Mouse (Mus musculus) heart, embryonic 14.5 days (tissue): ENCODE measurements around the gene Ppp1r9a. TPM values are rescaled to one million over a fixed set of nuclear protein-coding genes. Genes with fewer than 3 reads are reported as not detected.

ENCODE experiments used
- ATAC-seq: fragments of 200-750 bp; cut with Nextera tagmentation; 2 replicates; pipeline ENCODE4 v1.8.0; 2017; ENCODE audit warnings: low read depth, moderate TSS enrichment; ENCODE audit not compliant: insufficient number of reproducible peaks, insufficient read depth, low FRiP score
- H3K27ac ChIP-seq, 2 experiments: fragments of 200-500 bp in 1 of 2; fragments of 300-500 bp in 1 of 2; sonication (generic) in 1 of 2; replicated peaks in 1 of 2; 2 replicates each; pipeline ENCODE4 v1.5.1; 2012 to 2014; ENCODE audit warnings: low read depth in 2 of 2, low read length in 2 of 2, control low read depth in 1 of 2, mild to moderate bottlenecking in 1 of 2, mixed read lengths in 1 of 2; ENCODE audit not compliant: control insufficient read depth in 1 of 2, insufficient read depth in 1 of 2
- H3K27me3 ChIP-seq: fragments of 300-500 bp; sonication (generic); 2 replicates; pipeline ENCODE4 v1.6.1; 2014; ENCODE audit warnings: mild to moderate bottlenecking, low read length, control low read depth; ENCODE audit not compliant: control insufficient read depth, insufficient read depth
- H3K36me3 ChIP-seq: fragments of 300-500 bp; sonication (generic); 2 replicates; pipeline ENCODE4 v1.6.1; 2014; ENCODE audit warnings: mild to moderate bottlenecking, control low read depth, low read length, mixed read lengths; ENCODE audit not compliant: control insufficient read depth, insufficient read depth
- H3K4me1 ChIP-seq, 2 experiments: fragments of 200-500 bp in 1 of 2; fragments of 300-500 bp in 1 of 2; sonication (generic) in 1 of 2; 2 replicates each; pipeline ENCODE4 v1.6.1; 2012 to 2014; ENCODE audit warnings: low read length in 2 of 2, control low read depth in 1 of 2, mixed read lengths in 1 of 2; ENCODE audit not compliant: control insufficient read depth in 2 of 2, insufficient read depth in 2 of 2
- H3K4me2 ChIP-seq: fragments of 300-500 bp; sonication (generic); 2 replicates; pipeline ENCODE4 v1.6.1; 2014; ENCODE audit warnings: mild to moderate bottlenecking, low read length
- H3K4me3 ChIP-seq, 2 experiments: fragments of 200-500 bp in 1 of 2; fragments of 300-500 bp in 1 of 2; sonication (generic) in 1 of 2; 2 replicates each; pipeline ENCODE4 v1.5.1; 2012 to 2014; ENCODE audit warnings: low read length in 2 of 2, mild to moderate bottlenecking in 2 of 2, control low read depth in 1 of 2, low read depth in 1 of 2, moderate library complexity in 1 of 2; ENCODE audit not compliant: control insufficient read depth in 1 of 2, insufficient read depth in 1 of 2
- H3K9ac ChIP-seq: fragments of 300-500 bp; sonication (generic); 2 replicates; pipeline ENCODE4 v1.6.1; 2014; ENCODE audit warnings: mild to moderate bottlenecking, low read length
- H3K9me3 ChIP-seq: fragments of 300-500 bp; sonication (generic); 2 replicates; pipeline ENCODE4 v1.6.1; 2016; ENCODE audit warnings: low read length, control low read depth; ENCODE audit not compliant: control insufficient read depth
- WGBS: fragments of 180-500 bp; shearing (Covaris S2); extraction: QIAGEN DNeasy Blood & Tissue Kit; methylation state at CpG from one replicate; pipeline ENCODE4 v1.1.7; 2014; 5-methylcytosine and 5-hydroxymethylcytosine counted together
- polyA plus RNA-seq: library from polyadenylated mRNA; unstranded; fragments of >200 nt; fragmentation: Nextera tagmentation; extraction: Ambion mirVana; gene quantifications from 2 replicates; pipeline ENCODE4 v1.2.1, GENCODE M21; 2014

Ppp1r9a gene
- polyA plus RNA-seq, 1 experiment from 2014 or later, result 25.5 TPM

GRCm38 (mm10) chr6:5108494-5108893 is 205.8 kb downstream of the Ppp1r9a start:
- peak overlapping the region; percentile 30; the same call in 1 of the 2 replicates for H3K9ac ChIP-seq
- H3K27me3 ChIP-seq, result no peaks in the 10 kb centered on the region
- no peak for ATAC-seq
- WGBS, result 67% methylated on average over 3 of the region's 3 CpGs
- no peak overlapping the region for H3K27ac ChIP-seq
- no peaks in the 10 kb centered on the region for H3K36me3 ChIP-seq
- no peaks in the 10 kb centered on the region for H3K9me3 ChIP-seq
- peaks cover 5 to 19% of the 10 kb centered on the region in 2 experiments for H3K4me1 ChIP-seq
- H3K4me2 ChIP-seq, result no peak overlapping the region
- no peak overlapping the region for H3K4me3 ChIP-seq

DNA sequence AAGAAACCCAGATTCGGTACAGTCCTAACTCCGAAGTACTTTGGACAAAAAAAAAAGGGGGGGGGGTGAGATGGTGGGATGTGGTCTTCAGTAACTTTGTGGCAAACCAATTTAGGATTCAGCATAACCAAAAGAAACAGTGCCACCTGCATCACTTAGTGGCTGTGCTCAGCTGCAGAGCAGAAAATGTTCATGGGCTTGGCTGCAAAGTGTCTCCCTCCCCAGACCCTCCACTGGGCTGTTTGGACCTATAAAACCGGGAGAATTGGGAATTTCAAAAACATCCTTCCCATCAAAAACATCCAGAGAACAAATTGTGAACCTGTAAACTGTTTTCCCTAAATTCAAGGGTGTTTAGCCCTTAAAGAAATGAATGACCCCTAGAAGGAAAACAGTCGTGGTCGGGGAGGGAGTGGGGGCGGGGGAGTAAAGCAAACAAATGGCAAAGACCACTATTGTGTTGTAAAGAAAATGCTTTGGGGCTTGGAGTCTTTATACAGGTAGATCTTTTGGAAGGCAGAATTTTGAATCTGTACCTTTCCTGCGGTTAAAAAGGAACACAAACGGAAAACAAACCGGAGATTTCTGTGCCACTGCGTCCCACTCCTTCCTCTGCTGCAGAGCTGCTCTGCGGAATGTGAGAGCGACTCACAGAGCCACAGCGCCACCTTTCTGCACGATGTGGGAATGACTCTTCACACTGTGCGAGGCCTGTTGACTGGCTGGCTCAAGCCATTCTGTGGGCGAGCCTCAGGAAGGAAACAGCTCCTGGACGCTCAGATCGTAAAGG is 207.4 kb downstream of the Ppp1r9a start:
- Histone ChIP-seq H3K9ac (peak overlapping the region; percentile 55), H3K9me3 (no peaks in the 10 kb centered on the region), H3K27me3 (no peaks in the 10 kb centered on the region), H3K4me2 (peak overlapping the region; percentile 71), H3K4me3 (peak overlapping the region; percentile 38 to 46; a peak in 3 of 4 replicates), H3K4me1 (peaks cover 4 to 11% of the 10 kb centered on the region in 2 experiments; a peak in 3 of 4 replicates), H3K27ac (no peak overlapping the region; a peak in 1 of 4 replicates), H3K36me3 (peaks cover 3% of the 10 kb centered on the region)
- 4% methylated on average over 18 of the region's 18 CpGs for WGBS
- peak; percentile 78 for ATAC-seq

- peaks cover 4 to 11% of the 10 kb centered on the region in 2 experiments; a peak in 3 of 4 replicates for H3K4me1 ChIP-seq
- no peak overlapping the region for H3K27ac ChIP-seq
- no peak overlapping the region for H3K9ac ChIP-seq
- WGBS, result 21% methylated on average over 3 of the region's 3 CpGs
- H3K4me3 ChIP-seq, result no peak overlapping the region
- no peaks in the 10 kb centered on the region for H3K27me3 ChIP-seq
- no peak overlapping the region for H3K4me2 ChIP-seq
- no peak for ATAC-seq
- H3K36me3 ChIP-seq, result peaks cover 9% of the 10 kb centered on the region
- no peaks in the 10 kb centered on the region for H3K9me3 ChIP-seq
Observed at GRCm38 (mm10) chr6:5110715-5111048, 208.0 kb downstream of the Ppp1r9a start.

- 47% methylated on average over 8 of the region's 8 CpGs for WGBS
- Histone ChIP-seq H3K27me3 (no peaks in the 10 kb centered on the region), H3K4me2 (no peak overlapping the region), H3K9ac (no peak overlapping the region), H3K9me3 (no peaks in the 10 kb centered on the region), H3K36me3 (peaks cover 17% of the 10 kb centered on the region), H3K4me3 (no peak overlapping the region), H3K4me1 (peaks cover 4 to 8% of the 10 kb centered on the region in 2 experiments; a peak in 3 of 4 replicates), H3K27ac (no peak overlapping the region)
- no peak for ATAC-seq
Observed at GRCm38 (mm10) chr6:5113103-5113502, 210.4 kb downstream of the Ppp1r9a start.

DNA sequence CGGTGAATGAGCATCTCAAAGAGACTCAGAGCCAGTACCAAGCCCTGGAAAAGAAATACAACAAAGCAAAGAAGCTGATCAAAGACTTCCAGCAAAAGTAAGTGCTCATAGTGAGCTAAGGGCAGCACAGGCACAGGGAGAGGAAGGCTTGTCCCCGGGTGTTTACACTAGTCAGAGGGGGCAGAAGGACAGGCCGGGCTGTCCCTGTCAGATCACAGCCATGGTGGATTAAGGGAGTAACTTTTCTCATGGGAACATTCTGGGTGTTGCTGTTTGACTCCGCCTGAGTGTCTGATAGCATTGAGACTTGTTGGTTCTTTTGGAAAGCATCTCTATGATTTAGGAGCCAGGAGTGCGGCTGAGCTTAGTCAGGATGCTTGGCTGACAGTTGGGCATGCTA is 211.0 kb downstream of the Ppp1r9a start:
- Histone ChIP-seq H3K27ac (no peak overlapping the region), H3K27me3 (no peaks in the 10 kb centered on the region), H3K36me3 (peaks cover 17% of the 10 kb centered on the region), H3K4me3 (no peak overlapping the region), H3K4me1 (peaks cover 4 to 5% of the 10 kb centered on the region in 2 experiments; a peak in 3 of 4 replicates), H3K4me2 (no peak overlapping the region), H3K9ac (no peak overlapping the region), H3K9me3 (no peaks in the 10 kb centered on the region)
- no peak for ATAC-seq
- 54% methylated on average over 5 of the region's 5 CpGs for WGBS

DNA sequence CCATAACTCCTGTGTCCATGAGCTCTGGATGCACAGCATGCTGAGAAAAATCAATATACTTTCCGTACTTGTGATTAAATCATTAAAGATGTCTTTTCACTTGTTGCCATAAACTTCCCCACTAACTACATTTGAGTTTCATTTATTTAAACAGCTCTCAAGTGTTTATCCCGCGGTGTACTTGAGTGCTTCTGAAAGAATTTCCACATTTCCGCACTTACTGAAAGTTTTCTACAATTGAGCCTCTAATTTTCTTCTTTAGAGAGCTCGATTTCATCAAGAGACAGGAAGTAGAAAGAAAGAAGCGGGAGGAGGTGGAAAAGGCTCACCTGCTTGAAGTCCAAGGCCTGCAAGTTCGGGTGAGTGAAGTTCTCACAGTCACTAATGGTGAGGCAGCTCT is 212.1 kb downstream of the Ppp1r9a start:
- WGBS, result 90% methylated on average over 7 of the region's 7 CpGs
- Histone ChIP-seq H3K4me3 (no peak overlapping the region), H3K9ac (no peak overlapping the region), H3K27ac (no peak overlapping the region), H3K36me3 (peaks cover 17% of the 10 kb centered on the region), H3K4me1 (peaks cover 1 to 4% of the 10 kb centered on the region in 2 experiments; a peak in 3 of 4 replicates), H3K4me2 (no peak overlapping the region), H3K27me3 (no peaks in the 10 kb centered on the region), H3K9me3 (no peaks in the 10 kb centered on the region)
- ATAC-seq, result no peak

GRCm38 (mm10) chr6:5119181-5119910 is 216.6 kb downstream of the Ppp1r9a start:
- no peak overlapping the region for H3K9ac ChIP-seq
- H3K27ac ChIP-seq, result no peak overlapping the region
- no peak overlapping the region for H3K4me2 ChIP-seq
- H3K4me3 ChIP-seq, result no peak overlapping the region
- no peaks in the 10 kb centered on the region for H3K27me3 ChIP-seq
- ATAC-seq, result no peak
- peaks cover 17% of the 10 kb centered on the region for H3K36me3 ChIP-seq
- 84% methylated on average over 15 of the region's 15 CpGs for WGBS
- no peaks in the 10 kb centered on the region for H3K9me3 ChIP-seq
- no peaks in the 10 kb centered on the region for H3K4me1 ChIP-seq
